Mouse (Mus musculus): ENCODE data around the gene Wdfy1.

GRCm38 (mm10) chr1:79764031-79764430 lies 11.9 kb downstream of the Wdfy1 start:
- TF ChIP-seq TAL1 (IDR thresholded peaks at IDR 0.05; ENCODE audit: low read length) (no peak), GATA1 (IDR thresholded peaks at IDR 0.05; ENCODE audit: low read length) (no peak)
